Mouse (Mus musculus) NIH3T3 (cell line): ENCODE results near the gene Rufy1.

Source experiments
- DNase-seq: peaks from one replicate; pipeline ENCODE4 v3.0.0-alpha.2; 2012; ENCODE audit warnings: low read depth

Rufy1 gene

DNA sequence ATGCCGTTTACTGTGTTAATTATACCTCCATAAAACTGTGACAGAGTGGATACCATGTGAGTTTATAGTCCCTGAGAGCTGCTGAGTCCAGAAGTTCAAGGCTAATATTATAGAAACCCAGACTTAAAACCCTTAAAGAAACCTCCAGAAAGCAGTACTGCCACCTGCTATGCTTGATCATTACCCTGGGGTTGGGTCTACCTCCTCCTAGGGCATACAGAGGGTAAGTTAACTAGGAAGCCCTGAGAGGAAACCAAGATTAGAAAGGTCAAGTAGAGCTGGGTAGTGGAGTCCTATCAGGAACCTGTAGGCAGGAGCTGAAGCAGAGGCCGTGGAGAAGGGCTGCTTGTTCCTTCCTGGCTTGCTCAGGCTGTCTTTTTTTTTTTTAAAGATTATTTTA, 78.7 kb downstream of the Rufy1 start:
- no peak for DNase-seq

DNA sequence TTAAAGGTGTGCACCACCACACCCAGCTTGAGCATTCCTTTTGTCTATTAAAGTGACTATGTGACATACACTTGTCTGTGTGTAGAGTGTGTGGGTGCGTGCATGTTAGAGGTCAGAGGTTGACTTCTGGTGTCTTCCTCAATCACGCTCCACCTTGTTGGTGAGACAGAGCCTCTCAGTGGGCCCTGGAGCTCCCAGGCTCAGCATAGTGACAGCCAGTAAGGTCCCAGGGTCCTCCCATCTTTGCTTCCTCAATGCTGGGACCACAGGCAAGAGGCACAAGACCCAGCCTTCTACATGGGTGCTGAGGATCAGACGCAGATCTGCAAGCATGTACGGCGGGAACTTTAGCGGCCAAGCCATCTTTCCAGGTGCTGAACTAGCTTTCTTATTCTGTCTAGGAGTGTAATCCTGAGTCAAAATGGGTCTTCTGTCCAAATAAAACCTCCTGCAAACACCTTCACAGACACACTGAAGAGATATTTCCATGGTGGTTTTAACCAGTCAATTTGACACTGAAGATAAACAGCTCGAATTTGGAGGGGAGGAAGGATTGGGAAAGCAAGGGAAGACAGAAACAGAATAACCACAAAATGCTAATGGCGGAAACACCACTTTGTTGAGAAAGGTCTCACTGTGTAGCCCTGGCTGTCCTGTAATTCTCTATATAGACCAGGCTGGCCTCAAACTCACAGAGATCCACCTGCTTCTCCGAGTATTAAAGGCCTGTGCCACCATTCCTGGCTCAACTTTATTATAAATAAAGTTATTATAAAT, 84.5 kb downstream of the Rufy1 start:
- no peak for DNase-seq

DNA sequence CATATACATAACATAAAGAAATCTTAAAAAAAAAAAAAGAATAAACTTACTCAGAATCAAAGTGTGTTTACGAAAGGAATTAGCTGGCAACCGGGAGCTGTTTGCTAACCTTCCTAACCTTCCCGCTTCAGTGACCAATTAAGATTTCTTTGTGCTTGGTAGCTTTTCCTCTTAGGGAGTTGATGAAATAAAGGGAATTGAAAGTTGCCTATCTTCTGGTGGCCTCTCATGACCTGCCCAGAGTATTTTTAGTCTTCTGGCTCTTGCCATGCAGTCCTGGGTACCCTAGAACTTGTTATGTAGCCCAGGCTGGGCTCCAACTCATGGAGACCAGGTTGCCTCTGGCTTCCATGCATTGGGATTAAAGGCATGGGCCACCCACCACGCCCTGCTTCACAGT, 85.4 kb downstream of the Rufy1 start:
- no peak for DNase-seq
